Mouse (Mus musculus): ENCODE results near the gene Map4k1.

DNA sequence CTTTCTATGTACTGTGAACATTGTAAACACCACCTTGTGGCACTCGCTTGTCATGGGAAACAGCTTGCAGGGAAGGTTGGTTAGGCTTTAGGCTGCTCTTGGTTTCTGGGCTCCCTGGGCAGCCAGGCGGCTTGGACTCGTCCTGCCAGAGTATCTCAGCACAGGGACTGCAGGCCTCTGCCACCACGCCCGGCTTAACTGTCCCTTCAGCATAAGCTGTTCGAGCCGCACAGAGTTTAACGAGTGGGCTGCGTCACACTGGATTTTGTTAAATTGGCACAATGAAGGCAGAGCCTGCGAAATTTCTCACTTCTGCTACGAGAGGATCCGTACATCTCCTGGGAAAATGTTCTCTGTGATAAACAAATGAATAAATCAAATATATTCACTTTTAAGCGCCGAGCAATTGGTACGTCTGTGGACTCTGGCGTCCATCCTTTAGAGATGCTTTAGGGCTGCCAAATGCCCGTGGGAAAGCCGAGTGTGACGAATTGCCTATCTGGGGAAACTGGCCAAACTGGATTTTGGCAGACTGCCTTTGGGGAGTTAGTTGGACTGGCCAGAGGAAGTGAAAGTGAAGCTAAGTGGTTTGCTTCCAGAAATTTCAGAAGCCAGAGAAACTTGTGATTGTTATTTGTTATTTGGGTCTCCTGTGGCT lies 61.3 kb downstream of the Map4k1 start:
- TF ChIP-seq POLR2A (IDR thresholded peaks at IDR 0.05; ENCODE audit: borderline replicate concordance, extremely low read depth, low read depth, low read length), result no peak
- no peak for TF ChIP-seq CTCF (IDR thresholded peaks at IDR 0.05; ENCODE audit: insufficient read depth, low read length)
